Mouse (Mus musculus) heart, adult 18-20 months (tissue): ENCODE results near the gene Cck. TPM values are rescaled to one million over a fixed set of nuclear protein-coding genes. Genes with fewer than 3 reads are reported as not detected.
A peak's percentile ranks its signal among the peaks of the same experiment; 100 is the strongest.

ENCODE experiments used
- DNase-seq, 2 experiments: peaks; one replicate each; pipeline ENCODE4 v3.0.0; 2021 to 2022; ENCODE audit warnings: mixed read lengths in 1 of 2
- long read RNA-seq, 2 experiments: library from polyadenylated mRNA; stranded (forward); transcript quantifications; one replicate each; pipeline ENCODE4 v2.0.0; 2021
- total RNA-seq, 2 experiments: library from RNA; stranded (reverse); gene quantifications; 2 replicates each; pipeline ENCODE4 v1.2.3; 2021

Cck gene
- not detected for total RNA-seq
- long read RNA-seq, experiment 1 = 0 reads
- long read RNA-seq, experiment 2 = 0 reads

DNA sequence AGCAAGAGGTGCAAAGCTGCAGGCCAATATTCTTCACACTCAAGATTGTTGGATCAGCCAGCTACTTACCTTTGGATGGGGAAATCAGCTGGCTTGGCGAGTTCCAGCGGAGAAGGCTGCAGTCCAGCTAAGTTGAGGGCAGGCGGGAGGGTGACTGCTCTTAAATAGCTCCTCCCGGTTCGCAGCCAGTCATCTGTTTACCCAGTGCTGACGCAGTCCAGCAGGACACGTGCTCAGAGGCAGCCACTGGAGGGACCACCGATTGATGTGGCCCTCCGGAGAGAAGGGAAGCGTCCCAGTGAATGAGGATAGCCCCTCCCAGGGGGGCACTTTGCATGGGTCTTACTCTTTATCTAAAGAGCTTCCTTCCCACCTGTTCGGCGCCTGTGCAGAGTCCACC is at the start of gene Cck:
Gene Cck, minus strand, starts transcription at position 166 of the 400 bp plus-strand sequence.
- DNase-seq = peak; percentile 44 to 56

DNA sequence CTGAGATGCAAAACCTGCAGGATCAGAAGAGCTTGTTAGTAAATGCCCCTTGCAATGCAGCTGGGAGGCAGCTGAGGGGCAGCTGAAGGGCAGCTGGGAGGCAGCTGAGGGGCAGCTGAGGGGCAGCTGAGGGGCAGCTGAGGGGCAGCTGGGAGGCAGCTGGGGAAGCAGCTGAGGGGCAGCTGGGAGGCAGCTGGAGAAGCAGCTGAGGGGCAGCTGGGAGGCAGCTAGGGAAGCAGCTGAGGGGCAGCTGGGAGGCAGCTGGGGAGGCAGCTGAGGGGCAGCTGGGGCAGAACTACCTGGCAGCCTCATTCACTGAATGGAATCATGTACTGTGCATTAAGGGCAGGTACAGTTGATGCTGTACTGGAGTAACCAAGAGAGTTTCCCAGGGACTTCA is 46.0 kb upstream of the Cck start:
- DNase-seq = no peak

DNA sequence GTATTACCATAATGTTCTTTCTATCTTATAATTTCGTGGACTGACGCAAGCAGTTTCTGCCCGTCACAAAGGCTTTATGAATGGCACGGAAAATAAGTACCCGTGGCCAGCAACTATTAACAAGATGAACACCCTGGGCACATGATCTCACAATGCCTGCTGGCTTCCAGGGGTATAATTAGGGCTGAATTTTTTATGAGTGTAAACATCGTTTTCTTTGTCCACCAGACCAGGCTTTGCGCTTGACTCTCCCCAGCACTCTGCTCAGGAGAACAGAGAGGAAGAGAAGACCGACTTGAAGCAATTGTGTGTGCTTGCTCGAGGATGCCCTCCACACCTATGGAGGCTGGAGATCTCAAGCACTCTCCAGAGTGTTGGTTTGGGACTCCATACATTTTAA is 37.1 kb upstream of the Cck start:
- no peak for DNase-seq

DNA sequence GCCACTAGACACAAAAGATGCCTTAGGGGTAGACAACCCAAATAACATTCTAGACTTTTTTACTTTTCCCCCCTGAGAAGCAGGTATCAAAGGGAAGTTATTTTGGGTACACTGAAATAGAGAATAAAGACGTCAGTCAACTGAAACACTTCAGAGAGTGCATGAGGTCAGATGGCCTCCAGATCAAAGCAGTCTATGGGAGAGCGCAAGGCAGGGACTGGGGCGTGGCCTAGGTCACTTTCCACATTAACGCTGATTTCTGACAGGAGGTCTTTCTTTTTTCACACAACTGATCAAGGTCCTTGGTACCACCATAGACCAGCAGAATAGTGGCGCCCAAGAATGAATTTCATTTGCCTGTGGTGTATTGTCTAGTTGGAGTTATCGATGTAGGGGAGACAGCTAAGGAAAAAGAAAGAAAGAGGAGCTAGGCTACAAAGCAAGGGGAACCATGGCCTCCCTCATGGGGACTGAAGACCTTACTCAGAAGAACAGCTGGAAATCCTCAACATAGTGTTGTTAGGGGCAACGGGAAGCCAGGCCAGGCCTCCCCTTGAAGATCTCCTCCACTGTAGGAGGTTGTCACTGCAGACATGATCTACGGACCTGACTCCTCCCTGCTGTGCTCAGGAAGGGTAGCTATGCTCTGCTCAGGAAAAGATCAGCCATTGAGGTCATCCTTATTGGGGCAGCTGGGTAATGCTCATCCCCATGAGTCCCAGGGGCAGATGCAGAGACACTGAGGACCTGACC is 33.3 kb upstream of the Cck start:
- no peak for DNase-seq

DNA sequence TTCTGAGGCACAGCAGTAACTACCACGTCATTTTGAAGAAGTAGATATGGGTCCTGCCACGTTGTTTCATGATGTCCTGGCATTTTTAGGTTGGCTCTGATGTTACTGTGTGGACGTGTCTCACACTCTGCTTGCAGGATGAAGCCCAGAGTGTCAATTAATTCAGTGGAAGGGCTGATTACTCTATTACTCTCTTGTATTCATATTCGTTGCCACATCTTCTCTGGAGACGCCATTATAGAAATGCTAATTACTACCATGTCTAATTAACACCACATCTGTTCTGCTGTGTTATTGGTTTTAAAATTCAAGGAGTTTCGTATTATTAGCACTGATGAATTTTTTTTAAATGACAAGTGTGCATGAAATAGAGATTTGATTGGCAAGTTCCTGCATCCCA is 30.7 kb upstream of the Cck start:
- DNase-seq = no peak

DNA sequence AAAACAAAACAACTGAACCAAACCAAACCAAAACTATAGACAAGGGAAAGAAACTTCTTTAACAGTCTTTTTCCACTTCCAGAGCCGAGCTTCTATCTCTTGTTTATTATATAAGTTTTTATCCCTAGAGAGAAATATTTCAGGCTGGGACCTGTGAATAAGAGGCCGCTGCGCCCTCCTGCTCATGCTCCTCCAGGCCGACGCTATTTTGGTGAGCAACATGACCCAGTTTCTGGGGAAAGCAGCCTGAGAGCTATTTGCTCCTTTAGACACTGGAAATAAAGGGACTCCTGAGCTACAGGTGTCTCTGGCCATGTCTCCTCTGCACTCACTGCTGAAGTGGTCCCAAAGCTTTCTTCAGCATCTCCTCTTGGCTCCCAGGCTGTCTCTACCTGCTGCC is 24.6 kb upstream of the Cck start:
- DNase-seq = peak in 1 of 2 experiments; percentile 15

DNA sequence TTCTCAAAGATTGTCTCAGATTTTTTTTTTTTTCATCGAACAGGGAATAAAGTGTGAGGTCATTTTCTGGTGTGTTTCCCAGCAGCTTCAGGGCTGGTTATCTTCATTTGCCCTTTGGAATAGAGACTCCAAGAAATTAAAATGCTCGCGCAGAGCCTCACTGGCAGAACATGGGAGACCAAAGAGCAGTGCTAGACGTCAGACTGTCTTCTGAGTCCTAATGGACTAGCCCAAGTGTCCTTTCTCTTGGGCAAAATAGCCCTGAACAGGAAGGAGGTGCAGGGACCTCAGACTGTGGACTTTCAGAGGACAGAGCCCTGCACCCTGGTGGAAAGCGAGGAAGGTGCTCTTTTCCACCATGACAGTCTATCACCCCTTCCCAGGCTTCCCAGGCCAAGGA is 19.0 kb upstream of the Cck start:
- no peak for DNase-seq

DNA sequence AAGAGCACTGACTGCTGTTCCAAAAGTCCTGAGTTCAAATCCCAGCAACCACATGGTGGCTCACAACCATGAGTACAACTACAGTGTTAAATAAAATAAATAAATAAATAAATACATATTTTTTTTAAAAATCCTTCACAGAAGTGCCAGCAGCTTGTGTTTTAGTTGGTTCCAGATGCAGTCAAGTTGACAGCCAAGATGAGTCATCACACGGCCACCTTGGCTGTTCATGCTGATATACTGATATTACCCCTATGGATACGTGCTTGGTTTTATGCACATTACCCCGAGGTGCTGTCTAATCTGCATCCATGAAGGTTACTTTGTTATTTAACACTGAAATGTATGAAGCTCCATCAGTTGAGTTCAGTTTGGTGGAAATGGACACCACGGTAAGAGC is 16.4 kb upstream of the Cck start:
- DNase-seq = no peak

DNA sequence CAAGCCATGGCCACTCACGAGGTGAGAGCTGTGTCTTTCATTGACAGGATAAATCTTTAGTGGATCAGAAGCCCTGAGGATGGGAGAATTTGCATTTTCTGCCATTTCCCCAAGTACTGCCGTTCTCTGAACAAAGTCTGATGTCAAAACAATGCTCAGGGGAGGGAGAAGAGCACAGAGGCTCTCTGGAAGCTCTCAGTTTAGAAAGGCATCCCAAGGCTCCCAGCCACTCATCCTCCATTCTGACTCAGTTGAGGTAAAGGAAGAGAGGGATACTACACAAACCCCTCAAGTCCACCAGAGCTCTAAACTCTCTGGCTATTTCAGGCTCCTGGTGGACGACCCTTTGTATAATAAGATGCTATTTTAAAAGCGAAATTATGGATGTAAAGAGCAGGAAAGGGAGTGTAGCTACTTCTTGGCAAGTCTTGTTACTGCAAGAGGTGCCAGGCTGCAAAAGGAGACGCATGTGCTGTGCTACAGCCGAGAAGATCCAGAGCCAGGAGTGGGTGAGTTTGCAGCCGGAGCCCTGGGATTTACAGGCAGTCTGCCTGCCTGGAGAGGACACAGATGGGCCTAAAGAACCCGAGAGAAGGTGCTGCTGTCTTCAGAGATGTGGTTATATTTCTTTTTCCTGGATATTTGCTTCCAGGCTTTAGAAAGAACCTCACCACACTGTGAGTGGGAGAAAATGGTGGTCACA is 11.1 kb upstream of the Cck start:
- DNase-seq = no peak

DNA sequence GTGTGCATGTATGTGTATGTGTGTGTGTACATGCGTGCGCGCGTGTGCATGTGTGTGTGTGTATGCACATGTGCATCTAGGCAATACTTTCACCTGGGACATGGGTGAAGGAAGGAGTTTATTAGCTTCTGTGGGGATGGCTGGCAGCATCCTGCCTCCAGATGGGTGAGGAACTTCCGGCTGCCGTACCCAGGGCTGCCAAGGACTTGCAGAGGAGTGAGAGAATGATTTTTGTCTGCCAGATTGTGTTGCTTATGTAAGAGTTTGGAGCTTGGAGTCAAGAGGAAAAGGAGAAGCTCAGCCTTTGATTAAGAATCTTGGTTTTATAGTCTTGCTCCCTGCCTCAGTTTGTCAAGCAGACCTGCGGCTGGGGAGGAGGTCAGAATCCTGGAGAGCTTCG is 9.9 kb upstream of the Cck start:
- no peak for DNase-seq

DNA sequence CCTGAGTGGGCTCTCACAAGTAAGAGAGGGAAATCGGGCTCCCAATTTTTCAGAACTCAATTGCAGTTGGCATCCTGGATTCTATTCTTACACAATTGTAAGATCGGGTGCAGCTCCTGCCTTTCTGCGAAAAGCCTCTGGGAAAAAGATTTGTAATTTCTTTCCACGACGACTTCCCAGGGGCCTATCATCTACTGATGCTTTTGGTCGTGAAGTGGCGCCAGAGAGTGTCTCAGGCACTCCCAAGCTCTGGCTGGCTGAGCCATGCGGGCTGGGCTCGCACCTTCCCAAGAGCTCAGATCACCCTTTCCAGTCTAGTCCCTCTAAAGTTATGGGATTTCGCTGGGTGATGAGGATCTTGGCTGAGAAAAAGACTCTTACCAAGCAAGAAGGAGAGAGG is 608 bp upstream of the Cck start:
- DNase-seq = no peak

DNA sequence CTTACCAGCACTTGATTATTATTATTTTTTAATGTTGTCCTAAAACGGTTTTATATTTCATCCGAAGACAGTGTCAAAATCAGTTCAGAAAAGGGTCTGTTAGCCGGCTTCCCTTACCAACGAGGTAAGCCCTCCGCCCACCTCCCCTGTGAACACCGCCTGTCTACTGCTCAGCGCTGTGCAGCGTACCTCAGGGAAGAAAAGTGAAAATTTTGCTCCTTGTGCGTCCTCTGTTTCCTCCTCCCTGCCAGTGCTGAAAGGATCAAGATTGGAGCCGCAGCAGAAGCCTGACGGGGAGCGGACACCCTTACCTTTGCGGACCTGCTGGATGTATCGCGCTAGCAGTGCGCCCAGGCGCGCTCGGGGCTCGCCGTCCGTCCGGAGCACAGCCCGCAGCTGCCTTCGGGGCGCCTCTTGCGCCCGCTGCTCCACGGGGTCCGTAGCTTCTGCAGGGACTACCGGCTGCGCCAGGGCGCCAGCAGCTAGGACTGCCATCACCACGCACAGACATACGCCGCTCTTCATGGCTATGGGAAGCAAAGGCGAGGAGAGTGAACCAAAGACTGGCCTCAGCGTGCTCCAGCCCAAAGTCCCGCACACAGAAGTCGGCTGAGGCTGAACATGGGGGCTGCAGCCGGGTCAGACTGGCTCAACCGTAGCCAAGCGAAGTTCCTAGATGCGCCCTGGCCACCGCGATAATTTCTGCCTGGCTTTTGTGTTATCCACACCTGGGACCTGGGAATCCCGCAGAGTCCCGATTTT is 1.3 kb downstream of the Cck start:
- no peak for DNase-seq

DNA sequence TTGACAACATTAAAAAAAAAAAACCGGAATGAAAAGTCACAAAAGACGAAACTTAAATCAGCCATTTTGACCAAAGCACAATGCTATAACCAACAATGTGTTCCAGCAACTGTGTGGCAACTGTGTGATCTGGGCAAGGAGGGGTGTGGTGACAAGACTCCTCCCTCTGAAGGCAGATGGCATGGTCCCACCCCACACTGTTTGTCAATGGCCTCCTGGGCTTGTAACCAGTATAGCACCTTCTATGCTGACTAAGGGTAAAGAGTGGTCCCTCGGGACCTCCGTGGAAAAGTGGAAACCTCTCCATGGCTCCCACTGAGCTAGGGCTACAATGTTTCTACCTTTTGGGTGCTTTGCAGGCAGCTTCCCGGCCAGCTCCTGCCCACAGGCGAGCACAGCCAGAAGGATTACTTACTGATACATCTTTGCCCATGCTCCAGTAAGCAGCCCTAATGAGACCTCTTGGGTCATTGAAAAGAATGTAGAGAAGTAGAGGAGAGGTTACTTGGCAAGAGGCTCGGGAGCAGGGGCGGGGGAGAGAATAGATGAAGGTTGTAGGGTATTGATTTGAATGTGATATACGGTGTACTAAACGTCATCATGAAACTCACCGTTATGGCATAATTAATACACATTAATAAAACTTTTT is 3.8 kb downstream of the Cck start:
- no peak for DNase-seq

DNA sequence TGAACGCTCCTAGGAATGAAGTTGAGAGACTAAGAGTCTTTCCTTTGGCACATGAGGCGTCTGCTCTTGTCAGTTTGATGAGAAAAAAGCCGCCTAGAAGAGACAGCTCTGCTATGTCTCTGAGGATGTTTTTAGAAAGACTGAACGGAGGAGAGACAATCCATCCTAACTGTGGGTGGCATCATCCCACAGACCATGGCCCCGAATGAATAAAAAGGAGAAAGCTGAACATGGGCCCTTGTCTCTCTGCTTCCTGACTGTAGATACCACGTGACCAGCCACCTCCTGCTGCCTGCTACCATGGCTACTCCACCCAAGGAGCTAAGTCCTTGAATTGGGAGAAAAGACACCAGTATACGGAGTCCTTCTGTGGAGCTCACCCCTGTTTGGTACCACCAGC is 8.3 kb downstream of the Cck start:
- no peak for DNase-seq

DNA sequence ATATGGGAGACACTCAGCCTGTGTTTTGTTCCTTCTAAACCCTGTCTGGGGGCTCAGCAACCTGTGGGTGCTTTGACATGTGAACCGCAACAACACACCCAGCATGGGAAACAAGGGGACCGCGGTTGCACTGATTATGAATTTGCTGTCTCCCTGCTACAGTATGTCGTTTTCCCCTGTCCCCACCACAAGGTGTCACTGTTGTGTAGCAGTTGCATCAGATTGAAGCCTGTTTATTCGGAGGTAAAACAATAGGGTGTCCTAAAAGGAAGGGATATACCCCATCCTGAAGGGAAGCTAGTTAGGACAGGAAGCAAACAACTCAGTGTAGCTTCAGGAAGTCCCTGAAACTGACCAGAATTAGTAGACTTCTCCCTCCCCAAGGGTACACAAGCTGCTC is 16.0 kb downstream of the Cck start:
- peak; percentile 54 to 71 for DNase-seq

DNA sequence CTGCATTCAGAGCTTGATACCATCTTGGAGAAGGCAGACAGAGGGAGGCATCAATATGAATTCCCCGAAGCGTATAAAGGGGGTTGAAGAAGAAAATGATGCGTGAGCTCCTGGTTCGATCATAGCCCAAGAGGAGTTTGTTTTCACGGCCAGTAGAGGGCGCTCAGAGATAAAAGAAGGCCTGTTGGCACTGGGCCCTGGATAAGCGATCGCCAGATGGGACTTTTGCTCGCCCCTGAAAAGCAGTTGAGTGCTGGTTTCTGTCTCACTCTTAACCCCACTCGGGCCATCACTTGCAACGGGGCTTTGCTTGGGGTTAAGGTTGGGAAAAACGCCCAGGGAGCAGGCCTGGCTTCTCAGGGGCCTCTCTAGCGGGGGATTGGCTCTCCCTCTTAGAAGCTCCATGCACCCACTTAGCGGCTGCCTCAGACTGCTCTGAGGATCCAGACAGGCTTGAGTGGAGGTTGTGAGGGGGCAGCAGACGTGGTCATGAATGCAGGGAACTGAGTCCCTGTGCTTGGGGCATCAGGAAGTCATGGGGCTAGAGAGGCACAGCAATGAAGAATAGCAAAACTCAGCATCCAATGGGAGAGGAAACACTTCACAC is 18.1 kb downstream of the Cck start:
- peak; percentile 68 to 85 for DNase-seq

DNA sequence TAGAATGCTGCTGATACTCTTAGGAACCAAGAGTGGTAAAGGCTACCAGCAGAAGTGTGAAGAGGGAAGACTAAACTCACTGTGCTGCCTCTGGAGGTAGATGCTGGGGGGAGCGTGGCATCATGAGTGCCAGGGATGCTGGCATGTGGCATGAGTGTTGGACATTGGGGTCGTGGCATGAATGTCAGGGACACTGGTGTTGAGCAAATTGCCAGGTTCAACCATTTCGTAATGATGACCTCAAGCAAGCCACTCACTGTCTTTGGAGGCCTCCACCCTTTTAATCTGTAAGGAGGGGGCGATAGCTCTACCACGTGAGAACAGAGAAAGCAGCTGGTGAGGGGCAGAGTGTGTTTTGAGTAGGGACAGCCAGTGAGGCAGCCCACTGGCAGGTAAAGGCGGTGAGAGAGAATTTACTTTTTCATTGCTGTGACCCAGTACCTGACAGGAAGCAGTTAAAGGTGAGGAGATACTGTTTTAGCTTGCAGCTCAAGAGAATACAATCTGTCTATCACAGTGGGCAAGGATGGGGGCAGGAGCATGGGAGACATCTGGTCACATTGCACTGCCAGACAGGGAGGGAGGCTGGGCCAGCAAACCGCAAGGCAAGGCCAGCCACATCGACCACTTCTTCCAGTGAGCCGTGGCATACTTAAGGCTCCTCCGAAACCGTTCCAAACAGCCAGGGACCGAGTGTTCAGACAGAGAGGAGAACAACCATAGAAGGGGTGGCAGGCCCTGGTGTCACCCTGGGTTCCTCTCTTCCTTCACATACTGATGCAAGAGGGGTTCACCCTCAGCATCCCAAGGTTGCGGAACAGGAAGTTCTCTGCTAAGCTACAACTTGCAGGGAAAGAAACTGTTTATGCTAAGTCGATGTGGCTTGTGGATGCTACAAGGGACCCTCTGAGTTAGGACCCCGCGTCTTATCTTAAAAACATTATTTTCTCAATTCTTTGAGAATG is 19.7 kb downstream of the Cck start:
- no peak for DNase-seq

DNA sequence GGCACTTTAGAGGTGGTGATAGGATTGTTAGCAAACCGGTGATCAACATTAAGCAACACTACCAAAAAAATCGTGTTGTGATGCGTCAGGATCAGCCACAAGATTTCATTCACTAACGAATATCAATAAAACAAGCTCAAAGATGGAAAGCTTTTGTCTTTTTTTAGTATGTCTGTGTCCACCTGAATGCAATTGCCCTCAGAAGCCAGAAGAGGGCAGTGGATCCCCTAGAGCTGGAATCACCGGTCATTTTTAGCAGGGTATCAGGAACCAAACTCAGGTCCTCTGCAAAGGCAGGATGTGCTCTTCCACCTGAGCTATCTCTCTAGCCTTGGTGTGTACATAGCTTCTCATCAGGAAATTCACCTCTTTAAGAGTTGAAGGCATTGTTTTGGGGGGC is 20.7 kb downstream of the Cck start:
- no peak for DNase-seq

DNA sequence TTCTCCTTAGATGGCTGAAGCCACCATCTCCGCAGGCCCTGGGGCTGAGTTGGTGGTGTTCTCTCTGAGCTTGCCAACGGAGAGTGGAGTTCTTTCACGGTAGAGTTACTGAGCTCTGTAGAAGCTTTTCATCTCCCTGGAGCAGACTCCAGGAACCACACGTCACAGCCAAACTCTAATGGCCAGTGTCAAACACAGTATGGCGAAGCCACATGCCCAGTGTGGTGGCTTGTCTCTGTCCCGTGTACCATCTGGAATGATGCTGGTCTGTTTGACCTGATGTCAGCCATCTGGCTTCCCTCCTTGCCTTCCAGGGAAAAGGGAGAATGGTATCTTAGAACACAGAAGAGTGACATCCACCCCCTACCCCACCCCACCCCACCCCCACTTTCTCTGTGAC is 25.8 kb downstream of the Cck start:
- DNase-seq = no peak

DNA sequence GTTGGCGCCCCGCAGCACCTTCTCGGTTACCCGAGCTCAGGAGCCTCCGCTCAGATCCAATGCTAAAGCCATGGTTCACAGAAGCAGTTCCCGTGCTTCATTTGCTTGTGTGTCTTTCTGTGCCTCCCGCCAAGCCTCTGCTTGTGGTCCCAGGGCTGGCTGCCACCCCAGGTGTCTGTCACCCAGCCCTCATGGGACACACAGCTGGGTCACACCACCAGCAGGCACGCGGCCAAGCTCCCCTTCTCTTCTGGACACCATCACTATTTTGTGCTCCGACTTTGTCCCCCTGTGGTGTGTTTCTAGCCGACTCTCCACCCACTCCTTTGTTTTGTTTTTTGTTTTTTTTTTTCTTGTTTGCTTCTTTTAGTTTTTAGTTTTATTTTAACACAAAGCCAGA is 28.0 kb downstream of the Cck start:
- DNase-seq = peak in 1 of 2 experiments; percentile 43

DNA sequence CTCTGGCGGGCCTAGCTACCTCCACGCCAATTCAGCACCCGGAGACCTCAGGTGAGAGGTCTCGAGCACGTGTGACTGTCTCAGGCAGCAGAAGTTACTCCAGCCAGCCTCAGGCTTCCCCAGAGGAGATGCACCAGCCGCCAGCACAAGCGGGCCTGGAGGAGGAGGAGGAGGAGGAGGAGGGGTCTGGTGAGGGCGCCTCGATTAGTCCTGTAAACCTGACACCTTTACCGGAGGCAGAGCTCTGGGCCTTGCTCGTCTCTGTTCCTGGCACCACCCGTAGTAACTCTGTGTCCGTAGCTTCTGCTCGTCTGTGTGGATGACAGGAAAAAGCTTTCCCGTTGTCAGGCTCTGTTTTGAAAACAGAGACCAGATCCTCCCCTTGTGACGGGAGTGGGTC is 35.0 kb downstream of the Cck start:
- no peak for DNase-seq
